Mouse (Mus musculus): ENCODE measurements around the gene Tmem62. TPM values are rescaled to one million over a fixed set of nuclear protein-coding genes. Genes with fewer than 3 reads are reported as not detected.
A peak's percentile ranks its signal among the peaks of the same experiment; 100 is the strongest.
"Not testable (repeated sequence)": the region's sequence is repeated elsewhere in the genome, so short reads cannot be mapped to it uniquely, and the experiment has no call there.

The Tmem62 gene
- polyA plus RNA-seq, 1 experiment = not detected

DNA sequence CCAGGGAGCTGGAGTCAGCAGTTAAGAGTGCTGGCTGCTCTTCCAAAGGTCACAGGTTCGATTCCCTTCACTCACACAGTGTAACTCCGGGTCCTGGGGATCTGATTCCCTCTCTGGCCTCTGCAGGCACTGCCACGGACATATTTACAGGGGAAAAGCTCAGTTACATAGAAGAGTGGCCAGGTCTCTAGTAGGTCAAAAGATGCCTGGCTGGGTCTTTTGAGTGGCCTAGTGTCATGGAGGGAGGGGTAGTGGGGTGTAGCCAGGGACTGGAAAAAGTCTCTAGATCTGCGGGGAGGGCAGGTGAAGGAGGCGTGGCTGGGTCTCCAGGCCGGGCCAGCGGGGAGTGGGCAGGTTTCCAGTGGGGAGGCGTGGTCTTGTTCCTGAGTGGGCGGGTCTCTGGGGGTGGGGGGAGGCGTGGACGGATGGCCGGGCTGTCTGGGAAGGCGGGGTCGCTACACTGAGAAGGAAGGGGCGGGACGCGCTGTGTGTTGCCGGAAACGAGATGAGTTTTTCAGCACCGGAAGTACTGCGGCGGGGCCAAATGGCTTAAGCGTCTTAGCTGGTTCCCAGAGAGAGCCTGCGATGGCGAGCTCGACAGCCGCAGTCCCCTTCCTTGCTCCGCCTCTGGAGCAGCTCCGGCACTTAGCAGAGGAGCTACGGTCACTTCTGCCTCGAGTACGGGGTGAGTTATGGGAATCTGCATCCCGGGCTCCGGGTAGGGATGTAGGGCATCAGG, 31.3 kb downstream of the Tmem62 start, which contains the start of gene Ccndbp1:
Ccndbp1 (plus strand) TSS at position 479 of the 739 bp plus-strand sequence.
- WGBS = 1% methylated on average over 33 of the region's 34 CpGs
- Histone ChIP-seq H3K27ac (ENCODE audit: insufficient read depth, low read depth, low read length) (no peak within 1 kb of the TSS), H3K4me3 (ENCODE audit: insufficient read depth, low read depth, low read length) (peak within 1 kb of the TSS; percentile 83), H3K4me1 (ENCODE audit: control insufficient read depth, insufficient read depth, low read length) (peaks cover 10% of the 10 kb centered on the region)
- TF ChIP-seq CTCF (IDR thresholded peaks at IDR 0.05; ENCODE audit: insufficient read depth, low read depth, low read length) (no peak), POLR2A (IDR thresholded peaks at IDR 0.05; ENCODE audit: insufficient read depth, low read depth, low read length) (no peak)

DNA sequence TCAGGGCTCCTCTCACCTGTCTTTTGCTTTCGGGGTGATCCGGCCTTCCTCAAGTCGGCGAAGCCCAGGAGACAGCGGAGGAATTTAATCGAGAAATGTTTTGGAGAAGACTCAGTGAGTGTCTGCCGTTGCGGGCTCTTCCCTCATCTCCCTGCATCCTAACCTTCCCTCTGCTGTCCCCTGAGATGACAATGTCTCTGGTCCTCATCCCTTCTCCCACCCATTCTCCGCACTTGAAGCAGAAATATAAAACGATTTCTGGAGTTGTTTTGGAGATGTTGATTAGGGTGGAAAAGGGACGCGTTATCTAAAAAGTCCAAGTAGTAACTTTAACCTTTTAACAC, 31.8 kb downstream of the Tmem62 start:
- WGBS = 1% methylated on average over 12 of the region's 12 CpGs
- Histone ChIP-seq H3K4me3 (ENCODE audit: insufficient read depth, low read depth, low read length) (peak overlapping the region; percentile 83), H3K27ac (ENCODE audit: insufficient read depth, low read depth, low read length) (no peak overlapping the region), H3K4me1 (ENCODE audit: control insufficient read depth, insufficient read depth, low read length) (peaks cover 10% of the 10 kb centered on the region)
- TF ChIP-seq POLR2A (IDR thresholded peaks at IDR 0.05; ENCODE audit: insufficient read depth, low read depth, low read length) (no peak), CTCF (IDR thresholded peaks at IDR 0.05; ENCODE audit: insufficient read depth, low read depth, low read length) (no peak)

DNA sequence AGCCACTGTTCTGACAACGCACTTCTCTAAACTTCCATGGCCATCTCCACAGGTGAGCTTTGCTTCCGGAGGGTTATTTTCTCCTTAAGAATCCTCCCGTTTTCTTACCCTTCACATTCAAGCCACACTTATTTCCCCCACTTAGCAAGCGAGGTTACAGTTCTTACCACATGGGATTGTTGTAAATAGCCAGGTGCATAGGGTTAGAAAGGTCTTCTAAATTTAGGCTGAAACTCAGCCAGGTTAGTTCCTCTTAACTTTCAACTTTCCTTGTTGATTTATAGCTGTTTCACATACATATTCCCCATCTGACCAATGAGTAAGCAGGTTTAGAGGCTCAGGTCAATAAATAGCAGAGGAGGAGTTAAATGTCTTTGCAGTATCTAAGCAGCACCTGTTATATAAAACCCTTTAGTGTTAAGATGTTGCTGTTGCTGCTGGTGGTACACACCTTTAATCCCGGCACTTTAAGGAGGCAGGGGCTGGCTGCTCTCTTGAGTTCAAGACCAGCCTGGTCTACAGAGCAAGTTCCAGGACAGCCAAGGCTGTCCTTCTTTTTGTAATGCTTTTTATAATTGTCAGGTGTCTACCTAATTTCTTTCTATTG, 32.4 kb downstream of the Tmem62 start:
- TF ChIP-seq POLR2A (IDR thresholded peaks at IDR 0.05; ENCODE audit: insufficient read depth, low read depth, low read length) (no peak), CTCF (IDR thresholded peaks at IDR 0.05; ENCODE audit: insufficient read depth, low read depth, low read length) (no peak)
- 20% methylated on average over 5 of the region's 5 CpGs for WGBS
- peak overlapping the region; percentile 83 for H3K4me3 ChIP-seq (ENCODE audit: insufficient read depth, low read depth, low read length)
- peaks cover 10% of the 10 kb centered on the region for H3K4me1 ChIP-seq (ENCODE audit: control insufficient read depth, insufficient read depth, low read length)
- H3K27ac ChIP-seq (ENCODE audit: insufficient read depth, low read depth, low read length) = no peak overlapping the region

GRCm38 (mm10) chr2:121012676-121013075, 35.9 kb downstream of the Tmem62 start:
- TF ChIP-seq POLR2A (IDR thresholded peaks at IDR 0.05; ENCODE audit: insufficient read depth, low read depth, low read length) (no peak), CTCF (IDR thresholded peaks at IDR 0.05; ENCODE audit: insufficient read depth, low read depth, low read length) (no peak)
- H3K4me3 ChIP-seq (ENCODE audit: insufficient read depth, low read depth, low read length) = no peak overlapping the region
- no peak overlapping the region for H3K27ac ChIP-seq (ENCODE audit: insufficient read depth, low read depth, low read length)
- 93% methylated on average over 9 of the region's 9 CpGs for WGBS
- H3K4me1 ChIP-seq (ENCODE audit: control insufficient read depth, insufficient read depth, low read length) = peaks cover 8% of the 10 kb centered on the region

GRCm38 (mm10) chr2:121015507-121015906, 38.7 kb downstream of the Tmem62 start:
- no peaks in the 10 kb centered on the region for H3K4me1 ChIP-seq (ENCODE audit: control insufficient read depth, insufficient read depth, low read length)
- no peak overlapping the region for H3K27ac ChIP-seq (ENCODE audit: insufficient read depth, low read depth, low read length)
- 89% methylated on average over 2 of the region's 2 CpGs for WGBS
- no peak overlapping the region for H3K4me3 ChIP-seq (ENCODE audit: insufficient read depth, low read depth, low read length)
- TF ChIP-seq CTCF (IDR thresholded peaks at IDR 0.05; ENCODE audit: insufficient read depth, low read depth, low read length) = no peak

DNA sequence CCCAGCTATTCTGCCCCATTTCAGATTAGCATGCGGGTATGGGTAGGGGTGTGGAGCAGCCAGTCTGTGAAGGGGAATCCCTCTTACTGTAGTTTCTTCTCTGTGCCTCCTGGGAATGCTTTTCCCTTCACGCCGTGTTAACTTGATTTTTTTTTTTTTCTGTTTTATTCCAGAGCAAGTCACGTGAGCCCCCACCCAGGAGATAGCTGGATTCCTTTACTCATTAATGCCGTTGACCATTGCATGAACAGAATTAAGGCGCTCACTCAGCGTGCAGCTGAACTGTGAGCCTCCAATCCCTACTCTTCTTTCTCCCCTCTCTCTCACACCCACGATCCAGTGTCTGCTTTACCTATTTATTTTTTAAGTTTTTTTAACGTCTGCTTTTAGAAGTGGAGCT, 39.4 kb downstream of the Tmem62 start:
- Histone ChIP-seq H3K4me3 (ENCODE audit: insufficient read depth, low read depth, low read length) (no peak overlapping the region), H3K4me1 (ENCODE audit: control insufficient read depth, insufficient read depth, low read length) (no peaks in the 10 kb centered on the region), H3K27ac (ENCODE audit: insufficient read depth, low read depth, low read length) (no peak overlapping the region)
- 90% methylated on average over 9 of the region's 9 CpGs for WGBS
- TF ChIP-seq POLR2A (IDR thresholded peaks at IDR 0.05; ENCODE audit: insufficient read depth, low read depth, low read length) = no peak
- no peak for TF ChIP-seq CTCF (IDR thresholded peaks at IDR 0.05; ENCODE audit: insufficient read depth, low read depth, low read length)

GRCm38 (mm10) chr2:121017151-121017550, 40.3 kb downstream of the Tmem62 start:
- Histone ChIP-seq H3K4me3 (ENCODE audit: insufficient read depth, low read depth, low read length) (no peak overlapping the region), H3K27ac (ENCODE audit: insufficient read depth, low read depth, low read length) (no peak overlapping the region), H3K4me1 (ENCODE audit: control insufficient read depth, insufficient read depth, low read length) (no peaks in the 10 kb centered on the region)
- TF ChIP-seq CTCF (IDR thresholded peaks at IDR 0.05; ENCODE audit: insufficient read depth, low read depth, low read length) = no peak
- TF ChIP-seq POLR2A (IDR thresholded peaks at IDR 0.05; ENCODE audit: insufficient read depth, low read depth, low read length) = no peak
- 93% methylated on average over 1 of the region's 1 CpGs for WGBS

GRCm38 (mm10) chr2:121022918-121023317, 46.1 kb downstream of the Tmem62 start:
- Histone ChIP-seq H3K27ac (ENCODE audit: insufficient read depth, low read depth, low read length) (no peak overlapping the region), H3K4me1 (ENCODE audit: control insufficient read depth, insufficient read depth, low read length) (no peaks in the 10 kb centered on the region), H3K4me3 (ENCODE audit: insufficient read depth, low read depth, low read length) (no peak overlapping the region)
- TF ChIP-seq CTCF (IDR thresholded peaks at IDR 0.05; ENCODE audit: insufficient read depth, low read depth, low read length) = no peak
- TF ChIP-seq POLR2A (IDR thresholded peaks at IDR 0.05; ENCODE audit: insufficient read depth, low read depth, low read length) = no peak
- 71% methylated on average over 5 of the region's 5 CpGs for WGBS

DNA sequence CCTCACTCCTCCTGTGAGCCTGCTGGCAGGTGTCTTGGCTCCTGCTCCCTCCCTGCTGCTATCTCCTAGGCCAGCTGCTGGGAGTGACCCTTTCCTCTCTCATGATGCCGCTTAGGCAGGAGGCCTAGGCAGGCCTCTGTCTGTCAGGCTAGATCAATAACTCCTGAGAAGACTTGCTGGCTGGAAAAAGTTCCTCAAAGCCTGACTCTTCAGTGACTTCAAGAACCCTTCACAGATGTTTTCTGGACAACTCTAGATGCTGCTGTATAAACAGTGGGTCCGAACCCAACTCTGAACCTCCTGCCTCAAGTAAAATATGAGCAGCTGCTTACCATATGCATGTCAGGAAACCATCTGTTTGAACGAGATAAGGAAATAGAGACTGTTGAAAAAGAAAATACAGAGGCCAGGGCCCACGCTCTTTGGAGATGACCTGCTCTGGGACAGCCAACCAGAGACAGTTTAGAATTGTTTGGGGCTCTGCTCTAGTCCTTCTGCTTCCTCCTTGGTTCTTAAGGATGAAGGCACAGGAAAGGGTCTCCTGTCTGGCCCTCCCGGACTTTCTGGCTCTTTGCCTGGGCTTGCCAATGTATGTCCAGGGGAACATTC, 60.0 kb downstream of the Tmem62 start, which contains the start of gene Epb42:
Epb42 (minus strand) TSS at position 340 of the 609 bp plus-strand sequence.
- Histone ChIP-seq H3K27ac (ENCODE audit: insufficient read depth, low read depth, low read length) (no peak within 1 kb of the TSS), H3K4me3 (ENCODE audit: insufficient read depth, low read depth, low read length) (no peak within 1 kb of the TSS), H3K4me1 (ENCODE audit: control insufficient read depth, insufficient read depth, low read length) (no peaks in the 10 kb centered on the region)
- WGBS = 80% methylated on average over 5 of the region's 5 CpGs
- TF ChIP-seq POLR2A (IDR thresholded peaks at IDR 0.05; ENCODE audit: insufficient read depth, low read depth, low read length) (no peak), CTCF (IDR thresholded peaks at IDR 0.05; ENCODE audit: insufficient read depth, low read depth, low read length) (no peak)

DNA sequence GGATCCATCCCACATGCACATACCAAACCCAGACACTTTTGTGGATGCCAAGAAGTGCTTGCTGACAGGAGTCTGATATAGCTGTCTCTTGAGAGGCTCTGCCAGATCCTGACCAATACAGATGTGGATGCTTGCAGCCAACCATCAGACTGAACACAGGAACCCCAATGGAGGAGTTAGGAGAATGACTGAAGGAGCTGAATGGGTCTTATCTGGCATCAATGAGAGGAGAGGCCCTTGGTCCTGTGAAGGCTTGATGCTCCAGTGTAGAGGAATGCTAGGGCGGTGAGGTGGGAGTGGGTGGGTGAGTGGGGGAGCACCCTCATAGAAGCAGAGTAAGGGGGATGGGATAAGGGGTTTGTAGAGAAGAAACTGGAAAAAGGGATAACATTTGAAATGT, 62.0 kb downstream of the Tmem62 start:
- H3K4me1 ChIP-seq (ENCODE audit: control insufficient read depth, insufficient read depth, low read length); H3K4me3 ChIP-seq (ENCODE audit: insufficient read depth, low read depth, low read length); H3K27ac ChIP-seq (ENCODE audit: insufficient read depth, low read depth, low read length): not testable (repeated sequence)
- WGBS = 100% methylated on average over 1 of the region's 1 CpGs

All from olfactory bulb, adult 2 months (tissue).